ENCODE assay signal across 13 mouse cellular contexts in genomic region chr17:75237456-75237855, GRCm38 (mm10).
"Had no signal": no experiment of that assay in that cellular context is flagged by ENCODE, and none has a peak within 500 bp of the region (broad histone marks: within the 10 kb centered on the region; RNA-seq: fewer than 3 reads in every experiment).

No protein-coding gene starts in this region.

- H3K36me3 ChIP-seq: liver, embryonic 13.5 days; lung, embryonic 15.5 days; midbrain, embryonic 10.5 days; neural tube, embryonic 13.5 days had no signal

- H3K9me3 ChIP-seq: kidney, embryonic 15.5 days; limb, embryonic 12.5 days; liver, embryonic 13.5 days; lung, embryonic 15.5 days; midbrain, embryonic 10.5 days; neural tube, embryonic 13.5 days had no signal

- H3K27ac ChIP-seq: kidney, embryonic 15.5 days; limb, embryonic 12.5 days; liver, embryonic 13.5 days; lung, embryonic 15.5 days; midbrain, embryonic 10.5 days; neural tube, embryonic 13.5 days had no signal

- ATAC-seq: intestine, embryonic 16.5 days; liver, postnatal 0 days had no signal

- H3K4me2 ChIP-seq: kidney, embryonic 15.5 days; limb, embryonic 12.5 days; liver, embryonic 13.5 days; lung, embryonic 15.5 days; neural tube, embryonic 13.5 days had no signal

- H3K27me3 ChIP-seq: kidney, embryonic 15.5 days; limb, embryonic 12.5 days; liver, embryonic 13.5 days; lung, embryonic 15.5 days; neural tube, embryonic 13.5 days had no signal

- H3K9ac ChIP-seq: kidney, embryonic 15.5 days; limb, embryonic 12.5 days; liver, embryonic 13.5 days; liver, postnatal 0 days; lung, embryonic 15.5 days; neural tube, embryonic 13.5 days had no signal

- H3K4me3 ChIP-seq: kidney, embryonic 15.5 days; limb, embryonic 12.5 days; liver, embryonic 13.5 days; lung, embryonic 15.5 days; midbrain, embryonic 10.5 days; neural tube, embryonic 13.5 days had no signal

- DNase-seq: kidney, adult 2 months; kidney, postnatal 14 days; liver; liver, embryonic 13.5 days; liver, postnatal 0 days; midbrain, embryonic 14.5 days; retina, postnatal 1 day had no signal

- H3K4me1 ChIP-seq: liver, embryonic 13.5 days; lung, embryonic 15.5 days; midbrain, embryonic 10.5 days; neural tube, embryonic 13.5 days had no signal
